In genomic region chr11:47503236-47503635, GRCm38 (mm10) we compare ENCODE assay signal across 7 mouse cellular contexts.
DNase-seq lines count a peak whose midpoint lies in the region; ATAC-seq and TF ChIP-seq lines count a peak whose summit lies in the region.
"Not testable (repeated sequence)": the region's sequence is repeated elsewhere in the genome, so short reads cannot be mapped to it uniquely, and the experiment has no call there.

No protein-coding gene starts in this region.

- not testable (repeated sequence) for TF ChIP-seq EP300 in CH12.LX (IDR thresholded peaks at IDR 0.05; ENCODE audit: low read length)

- in situ Hi-C loops in CH12.LX (cut with MboI; ENCODE audit: low pct_ligation_motif_present, low pct_unique_long_range_greater_than_20kb, low sequenced_read_pairs): not testable (repeated sequence)

- not testable (repeated sequence) for TF ChIP-seq CTCF in CH12.LX (conservative IDR thresholded peaks at IDR 0.05 in 1 of 2, IDR thresholded peaks at IDR 0.05 in 1 of 2; ENCODE audit: low read depth in 2 of 2, low read length in 2 of 2)

- H3K4me3 ChIP-seq in CH12.LX (replicated peaks in 1 of 3; ENCODE audit: low read depth in 2 of 3, low read length in 2 of 3, poor library complexity in 1 of 3); limb, embryonic 11.5 days (ENCODE audit: low read depth, low read length): not testable (repeated sequence)

- not testable (repeated sequence) for H3K27me3 ChIP-seq in CH12.LX (replicated peaks); limb, embryonic 11.5 days (ENCODE audit: control insufficient read depth, insufficient read depth, low read length)

- not testable (repeated sequence) for H3K9me3 ChIP-seq in CH12.LX (replicated peaks; ENCODE audit: low read length); limb, embryonic 11.5 days (ENCODE audit: control insufficient read depth, low read length)

- not testable (repeated sequence) for H3K9ac ChIP-seq in CH12.LX (ENCODE audit: insufficient read depth, low read depth); limb, embryonic 11.5 days (ENCODE audit: low read length)

- not testable (repeated sequence) for H3K27ac ChIP-seq in CH12.LX (ENCODE audit: insufficient read depth, low read depth); limb, embryonic 11.5 days (replicated peaks; ENCODE audit: low read depth, low read length)

- H3K36me3 ChIP-seq in CH12.LX (replicated peaks in 1 of 2; ENCODE audit: control insufficient read depth in 1 of 2, insufficient read depth in 1 of 2, low read length in 1 of 2); limb, embryonic 11.5 days (ENCODE audit: control insufficient read depth, insufficient read depth, low read length): not testable (repeated sequence)

- not testable (repeated sequence) for ATAC-seq in limb, embryonic 11.5 days (ENCODE audit: insufficient number of reproducible peaks, low FRiP score, low TSS enrichment, low read depth)

- H3K79me2 ChIP-seq in CH12.LX (replicated peaks; ENCODE audit: control insufficient read depth, extremely low read depth, insufficient read depth, poor library complexity, severe bottlenecking): not testable (repeated sequence)

- TF ChIP-seq RAD21 in CH12.LX (IDR thresholded peaks at IDR 0.05; ENCODE audit: low read depth, low read length): not testable (repeated sequence)

- not testable (repeated sequence) for H3K4me1 ChIP-seq in CH12.LX (ENCODE audit: control insufficient read depth in 1 of 2, insufficient read depth in 2 of 2); limb, embryonic 11.5 days (ENCODE audit: control insufficient read depth, insufficient read depth, low read length)

- TF ChIP-seq POLR2A in CH12.LX (IDR thresholded peaks at IDR 0.05; ENCODE audit: low read depth, low read length): not testable (repeated sequence)

- dilution Hi-C loops in CH12.LX (cut with MboI; ENCODE audit: extremely low pct_ligation_motif_present, extremely low pct_unique_long_range_greater_than_20kb, low sequenced_read_pairs): not testable (repeated sequence)

- DNase-seq in CH12.LX (ENCODE audit: extremely low read depth): peak; percentile 24
- peak; percentile 11 for DNase-seq in Muller cell, postnatal 12 days (ENCODE audit: inconsistent ontology term)
- DNase-seq in adipocyte (ENCODE audit: low spot score): peak; percentile 4
- peak; percentile 61 for DNase-seq in embryo, embryonic 11 days
- peak; percentile 40 for DNase-seq in forelimb bud, embryonic 11.5 days (ENCODE audit: low read depth, low spot score)
- DNase-seq in limb, embryonic 11.5 days (ENCODE audit: low spot score): peak; percentile 26
- DNase-seq in mesoderm, embryonic 11.5 days (ENCODE audit: low read depth, low spot score): peak; percentile 47

- not testable (repeated sequence) for H3K4me2 ChIP-seq in CH12.LX (ENCODE audit: insufficient read depth, low read depth, poor library complexity, severe bottlenecking); limb, embryonic 11.5 days (ENCODE audit: low read depth, severe bottlenecking)

Comparison
In these comparisons a context has a peak if more than half of its experiments do, and no peak if none do; other contexts are left out.
1. DNase-seq: peak in every context shown above with its lines; median percentile 61 in embryo, embryonic 11 days; 47 in mesoderm, embryonic 11.5 days; 40 in forelimb bud, embryonic 11.5 days; 26 in limb, embryonic 11.5 days; 24 in CH12.LX; 11 in Muller cell, postnatal 12 days; 4 in adipocyte.